Mouse (Mus musculus) stomach, embryonic 14.5 days (tissue): ENCODE data around the gene Fbxw20. TPM values are rescaled to one million over a fixed set of nuclear protein-coding genes. Genes with fewer than 3 reads are reported as not detected.

ENCODE experiments used
- polyA plus RNA-seq: library from polyadenylated mRNA; unstranded; fragments of >200 nt; fragmentation: Nextera tagmentation; extraction: Ambion mirVana; gene quantifications from 2 replicates; pipeline ENCODE4 v1.2.1, GENCODE M21; 2014

The Fbxw20 gene
- polyA plus RNA-seq, 1 experiment from 2014 or later: not detected

Other genes starting within 250 kb of the Fbxw20 start
- gene Ucn2, start 248.7 kb downstream of the Fbxw20 start, polyA plus RNA-seq: 0.45 TPM in 1 of 2 replicates, not detected in the other
- gene Pfkfb4, start 243.0 kb downstream of the Fbxw20 start, polyA plus RNA-seq: 7.9 and 8.5 TPM in 2 replicates
- gene Shisa5, start 196.2 kb downstream of the Fbxw20 start, polyA plus RNA-seq: 75.0 and 84.4 TPM in 2 replicates
- 11.6 and 12.2 TPM in 2 replicates for gene Trex1, start 175.0 kb downstream of the Fbxw20 start, polyA plus RNA-seq
- 27.2 and 29.3 TPM in 2 replicates for gene Atrip, start 160.6 kb downstream of the Fbxw20 start, polyA plus RNA-seq
- gene Ccdc51, start 152.3 kb downstream of the Fbxw20 start, polyA plus RNA-seq: 12.9 and 13.1 TPM in 2 replicates
- 633 and 676 TPM in 2 replicates for gene Tma7, start 152.2 kb downstream of the Fbxw20 start, polyA plus RNA-seq
- 15.8 and 17.5 TPM in 2 replicates for gene Plxnb1, start 139.4 kb downstream of the Fbxw20 start, polyA plus RNA-seq
- not detected in 2 replicates for gene Fbxw21, start 72.7 kb downstream of the Fbxw20 start, polyA plus RNA-seq
- not detected in 2 replicates for gene Fbxw13, start 38.8 kb downstream of the Fbxw20 start, polyA plus RNA-seq
- not detected in 2 replicates for gene Fbxw14, start 52.9 kb upstream of the Fbxw20 start, polyA plus RNA-seq
- gene Fbxw28, start 104.9 kb upstream of the Fbxw20 start, polyA plus RNA-seq: not detected in 2 replicates
- gene Fbxw22, start 169.5 kb upstream of the Fbxw20 start, polyA plus RNA-seq: not detected in 2 replicates
- gene Fbxw16, start 214.4 kb upstream of the Fbxw20 start, polyA plus RNA-seq: not detected in 2 replicates